8 mouse cellular contexts compared by ENCODE assay signal in the genomic region with DNA sequence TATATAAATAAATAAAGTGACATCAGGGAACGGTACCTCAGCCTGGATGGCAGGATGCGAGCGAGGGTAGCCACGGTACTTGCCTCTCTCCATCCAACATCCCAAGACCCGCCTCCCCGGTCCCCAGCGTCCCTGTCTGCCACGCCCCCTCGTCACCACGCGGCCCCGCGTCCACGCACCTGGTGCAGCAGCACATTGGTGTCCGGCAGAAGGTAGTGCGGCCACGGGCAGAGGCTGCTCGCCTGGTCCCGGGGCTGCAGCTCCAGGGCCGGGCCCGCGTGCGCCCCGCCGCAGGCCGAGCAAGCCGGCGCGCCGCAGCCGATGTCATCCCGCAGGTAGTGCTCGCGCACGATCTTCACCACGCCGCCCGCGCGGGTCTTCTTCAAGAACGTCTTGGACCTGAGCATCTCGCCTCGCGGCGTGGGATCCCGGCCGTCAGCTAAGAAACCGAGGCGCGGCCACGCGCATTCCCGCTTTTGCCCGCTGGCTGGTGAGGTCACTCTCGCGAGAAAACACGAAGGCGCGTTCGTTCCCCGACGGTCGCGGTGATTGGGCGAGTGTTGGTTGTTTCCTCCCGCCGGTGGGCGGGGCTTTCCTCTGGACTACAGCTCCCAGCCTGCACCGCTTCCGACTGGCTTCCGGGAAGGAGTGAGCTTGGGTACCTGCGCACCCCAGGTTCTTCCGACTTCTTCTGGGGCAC. TPM values are rescaled to one million over a fixed set of nuclear protein-coding genes. Genes with fewer than 3 reads are reported as not detected.
DNase-seq lines count a peak whose midpoint lies in the region; ATAC-seq and TF ChIP-seq lines count a peak whose summit lies in the region.

Gene Pibf1, plus strand, starts transcription at position 158 of the 700 bp plus-strand sequence.
Gene Dis3, minus strand, starts transcription at position 504 of the 700 bp plus-strand sequence.

- H3K27ac ChIP-seq in heart, embryonic 12.5 days (ENCODE audit: poor library complexity, severe bottlenecking): peak within 1 kb of the TSS; percentile 36; the same call in 1 of the 2 replicates
- H3K27ac ChIP-seq in kidney, postnatal 0 days: peak within 1 kb of the TSS; percentile 42
- H3K27ac ChIP-seq in liver, embryonic 11.5 days (ENCODE audit: low read depth, low read length): peak within 1 kb of the TSS; percentile 64; the same call in 1 of the 2 replicates
- H3K27ac ChIP-seq in stomach, embryonic 14.5 days (ENCODE audit: low read length): peak within 1 kb of the TSS; percentile 80

- H3K4me3 ChIP-seq in heart, embryonic 12.5 days: peak within 1 kb of the TSS; percentile 78
- H3K4me3 ChIP-seq in kidney, postnatal 0 days (replicated peaks; ENCODE audit: low read depth, low read length): peak within 1 kb of the TSS; percentile 63
- H3K4me3 ChIP-seq in liver, embryonic 11.5 days (ENCODE audit: low read depth, low read length): peak within 1 kb of the TSS; percentile 94
- peak within 1 kb of the TSS; percentile 99 for H3K4me3 ChIP-seq in stomach, embryonic 14.5 days (ENCODE audit: low read depth, low read length)

- H3K27me3 ChIP-seq in heart, embryonic 12.5 days (replicated peaks): no peaks in the 10 kb centered on the region
- no peaks in the 10 kb centered on the region for H3K27me3 ChIP-seq in kidney, postnatal 0 days (ENCODE audit: insufficient read depth, low read length)
- H3K27me3 ChIP-seq in liver, embryonic 11.5 days (replicated peaks; ENCODE audit: control insufficient read depth, insufficient read depth, low read length): no peaks in the 10 kb centered on the region
- H3K27me3 ChIP-seq in stomach, embryonic 14.5 days (ENCODE audit: control insufficient read depth, insufficient read depth, low read length): no peaks in the 10 kb centered on the region

- peak within 1 kb of the TSS; percentile 82 for H3K9ac ChIP-seq in heart, embryonic 12.5 days
- peak within 1 kb of the TSS; percentile 81 for H3K9ac ChIP-seq in kidney, postnatal 0 days (ENCODE audit: low read depth, low read length)
- H3K9ac ChIP-seq in liver, embryonic 11.5 days (ENCODE audit: low read depth, low read length): peak within 1 kb of the TSS; percentile 92
- H3K9ac ChIP-seq in stomach, embryonic 14.5 days (replicated peaks; ENCODE audit: low read depth, low read length): peak within 1 kb of the TSS; percentile 92

- peak; percentile 99 for ATAC-seq in erythroid progenitor cell, adult 5-6 weeks (replicated peaks; ENCODE audit: low FRiP score, poor library complexity, severe bottlenecking)
- ATAC-seq in heart, embryonic 12.5 days (ENCODE audit: insufficient number of reproducible peaks, low FRiP score): peak; percentile 100
- ATAC-seq in kidney, postnatal 0 days (replicated peaks; ENCODE audit: low FRiP score, low read depth): peak; percentile 100
- ATAC-seq in liver, embryonic 11.5 days (replicated peaks; ENCODE audit: low FRiP score): peak; percentile 99
- peak; percentile 100 for ATAC-seq in stomach, embryonic 14.5 days (ENCODE audit: insufficient number of reproducible peaks, insufficient read depth, low FRiP score, low read depth)

- DNase-seq in CD4-positive helper T cell, adult 2 months (ENCODE audit: low read depth, low spot score): peak; percentile 98
- DNase-seq in brain, embryonic 18.5 days (ENCODE audit: low read depth, low spot score): peak; percentile 95
- DNase-seq in kidney, postnatal 0 days (ENCODE audit: low spot score): peak; percentile 98
- DNase-seq in liver, embryonic 11.5 days (ENCODE audit: low spot score): peak; percentile 94
- peak; percentile 99 for DNase-seq in naive thymus-derived CD4-positive, alpha-beta T cell, adult 2 months (ENCODE audit: low read depth)

- under 1% methylated on average over 73 of the region's 73 CpGs for WGBS in heart, embryonic 12.5 days
- WGBS in kidney, postnatal 0 days: under 1% methylated on average over 72 of the region's 73 CpGs
- under 1% methylated on average over 73 of the region's 73 CpGs for WGBS in liver, embryonic 11.5 days
- WGBS in stomach, embryonic 14.5 days: under 1% methylated on average over 73 of the region's 73 CpGs

- TF ChIP-seq CTCF in kidney, postnatal 0 days (IDR thresholded peaks at IDR 0.05; ENCODE audit: low read depth): no peak

- H3K9me3 ChIP-seq in heart, embryonic 12.5 days (replicated peaks): no peaks in the 10 kb centered on the region
- H3K9me3 ChIP-seq in kidney, postnatal 0 days (replicated peaks; ENCODE audit: low read length): no peaks in the 10 kb centered on the region
- H3K9me3 ChIP-seq in liver, embryonic 11.5 days (ENCODE audit: control insufficient read depth, low read length): no peaks in the 10 kb centered on the region
- H3K9me3 ChIP-seq in stomach, embryonic 14.5 days (ENCODE audit: control insufficient read depth, low read depth, low read length): no peaks in the 10 kb centered on the region

- H3K36me3 ChIP-seq in heart, embryonic 12.5 days: peaks cover 44% of the 10 kb centered on the region
- peaks cover 31% of the 10 kb centered on the region for H3K36me3 ChIP-seq in kidney, postnatal 0 days (ENCODE audit: insufficient read depth, low read length)
- H3K36me3 ChIP-seq in liver, embryonic 11.5 days (ENCODE audit: control insufficient read depth, insufficient read depth, low read length): peaks cover 17% of the 10 kb centered on the region
- peaks cover 38% of the 10 kb centered on the region for H3K36me3 ChIP-seq in stomach, embryonic 14.5 days (ENCODE audit: control insufficient read depth, insufficient read depth, low read length)

- peaks cover 9% of the 10 kb centered on the region for H3K4me1 ChIP-seq in heart, embryonic 12.5 days (replicated peaks)
- H3K4me1 ChIP-seq in kidney, postnatal 0 days (replicated peaks; ENCODE audit: insufficient read depth, low read length): no peaks in the 10 kb centered on the region
- peaks cover 9% of the 10 kb centered on the region for H3K4me1 ChIP-seq in liver, embryonic 11.5 days (replicated peaks; ENCODE audit: control insufficient read depth, insufficient read depth, low read length)
- H3K4me1 ChIP-seq in stomach, embryonic 14.5 days (ENCODE audit: control insufficient read depth, insufficient read depth, low read length): 0 out of 2 replicates have a peak, but pooled peaks cover 8% of the 10 kb centered on the region

- H3K4me2 ChIP-seq in heart, embryonic 12.5 days: peak within 1 kb of the TSS; percentile 82
- H3K4me2 ChIP-seq in kidney, postnatal 0 days (ENCODE audit: low read length): peak within 1 kb of the TSS; percentile 66
- peak within 1 kb of the TSS; percentile 90 for H3K4me2 ChIP-seq in liver, embryonic 11.5 days
- peak within 1 kb of the TSS; percentile 74 for H3K4me2 ChIP-seq in stomach, embryonic 14.5 days (replicated peaks; ENCODE audit: low read depth, low read length)

RNA-seq across cellular contexts. Expression of gene Pibf1, which starts in this region (rescaled TPM):
- 14.4 and 28.9 TPM in 2 replicates for total RNA-seq in erythroid progenitor cell, adult 5-6 weeks (2015; ENCODE audit: low replicate concordance)
- total RNA-seq in erythroid progenitor cell, adult 5-6 weeks (2017; ENCODE audit: low replicate concordance): 29.8 and 39.6 TPM in 2 replicates
- polyA plus RNA-seq in heart, embryonic 12.5 days (2016; fragmentation: Nextera tagmentation; extraction: Ambion mirVana): 17.6 and 17.9 TPM in 2 replicates
- 12.7 and 15.1 TPM in 2 replicates for polyA plus RNA-seq in kidney, postnatal 0 days (2015; fragmentation: Nextera tagmentation; extraction: Ambion mirVana)
- 15.9 and 17.8 TPM in 2 replicates for polyA plus RNA-seq in liver, embryonic 11.5 days (2014; fragmentation: Nextera tagmentation; extraction: Ambion mirVana)
- polyA plus RNA-seq in stomach, embryonic 14.5 days (2014; fragmentation: Nextera tagmentation; extraction: Ambion mirVana): 21.5 and 21.6 TPM in 2 replicates

RNA-seq across cellular contexts. Expression of gene Dis3, which starts in this region (rescaled TPM):
- 16.8 and 23.1 TPM in 2 replicates for total RNA-seq in erythroid progenitor cell, adult 5-6 weeks (2015; ENCODE audit: low replicate concordance)
- total RNA-seq in erythroid progenitor cell, adult 5-6 weeks (2017; ENCODE audit: low replicate concordance): 20.0 and 47.0 TPM in 2 replicates
- 30.1 and 33.5 TPM in 2 replicates for polyA plus RNA-seq in heart, embryonic 12.5 days (2016; fragmentation: Nextera tagmentation; extraction: Ambion mirVana)
- polyA plus RNA-seq in kidney, postnatal 0 days (2015; fragmentation: Nextera tagmentation; extraction: Ambion mirVana): 18.6 and 20.2 TPM in 2 replicates
- 44.6 and 50.5 TPM in 2 replicates for polyA plus RNA-seq in liver, embryonic 11.5 days (2014; fragmentation: Nextera tagmentation; extraction: Ambion mirVana)
- 40.3 and 41.5 TPM in 2 replicates for polyA plus RNA-seq in stomach, embryonic 14.5 days (2014; fragmentation: Nextera tagmentation; extraction: Ambion mirVana)

Comparison
In these comparisons a context has a peak if more than half of its experiments do, and no peak if none do; other contexts are left out.
1. Peak in every context shown above with its lines: DNase-seq, ATAC-seq, H3K4me3 ChIP-seq and H3K27ac ChIP-seq.